25 mouse cellular contexts compared by ENCODE assay signal in genomic region chr14:50973054-50973453, GRCm38 (mm10). TPM values are rescaled to one million over a fixed set of nuclear protein-coding genes. Genes with fewer than 3 reads are reported as not detected.
"Had no signal": no experiment of that assay in that cellular context is flagged by ENCODE, and none has a peak within 500 bp of the region (broad histone marks: within the 10 kb centered on the region; RNA-seq: fewer than 3 reads in every experiment).

No protein-coding gene starts in this region.

RNA-seq across cellular contexts. Expression of gene Pnp2, which starts 17.3 kb away (rescaled TPM):
- polyA plus RNA-seq: heart, embryonic 10.5 days had no signal

RNA-seq across cellular contexts. Expression of gene Gm49342, which starts 28.7 kb away (rescaled TPM):
- total RNA-seq: granulocyte monocyte progenitor cell, adult 5-6 weeks had no signal
- polyA plus RNA-seq: heart, embryonic 10.5 days; heart, embryonic 12.5 days; heart, embryonic 14.5 days; heart, embryonic 16.5 days; hindbrain, embryonic 10.5 days; hindbrain, embryonic 12.5 days; hindbrain, embryonic 14.5 days; hindbrain, embryonic 16.5 days; intestine, embryonic 15.5 days; intestine, postnatal 0 days; kidney, embryonic 14.5 days; kidney, embryonic 16.5 days; limb, embryonic 10.5 days; limb, embryonic 12.5 days; liver, embryonic 11.5 days; liver, embryonic 13.5 days; liver, embryonic 15.5 days; liver, postnatal 0 days had no signal

RNA-seq across cellular contexts. Expression of gene Rnase10, which starts 34.5 kb away (rescaled TPM):
- total RNA-seq: gastrocnemius, postnatal 25 days; gastrocnemius, postnatal 4 days; layer of hippocampus, adult 2 months; layer of hippocampus, postnatal 25 days; left cerebral cortex, adult 2 months had no signal
- polyA plus RNA-seq: hindbrain, embryonic 10.5 days; hindbrain, embryonic 12.5 days; hindbrain, embryonic 14.5 days; inflammation-experienced regulatory T-cells, adult 6 months; kidney, embryonic 14.5 days; kidney, embryonic 16.5 days; limb, embryonic 10.5 days; limb, embryonic 12.5 days; liver, embryonic 11.5 days; liver, embryonic 13.5 days; liver, postnatal 0 days had no signal
